Mouse (Mus musculus) kidney, adult 2 months (tissue): ENCODE measurements around the gene Acox2.

Source experiments
- CTCF ChIP-seq: fragments of 200-500 bp; conservative IDR thresholded peaks from 2 replicates; pipeline ENCODE4 v1.5.1; 2011; ENCODE audit warnings: low read depth, mild to moderate bottlenecking, control low read depth, low read length, moderate library complexity, mixed read lengths; ENCODE audit not compliant: insufficient read depth, insufficient read length
- POLR2A ChIP-seq: fragments of 200-500 bp; IDR thresholded peaks from one replicate; pipeline ENCODE4 v1.6.1; 2011; ENCODE audit warnings: low read depth, low read length, control low read depth

DNA sequence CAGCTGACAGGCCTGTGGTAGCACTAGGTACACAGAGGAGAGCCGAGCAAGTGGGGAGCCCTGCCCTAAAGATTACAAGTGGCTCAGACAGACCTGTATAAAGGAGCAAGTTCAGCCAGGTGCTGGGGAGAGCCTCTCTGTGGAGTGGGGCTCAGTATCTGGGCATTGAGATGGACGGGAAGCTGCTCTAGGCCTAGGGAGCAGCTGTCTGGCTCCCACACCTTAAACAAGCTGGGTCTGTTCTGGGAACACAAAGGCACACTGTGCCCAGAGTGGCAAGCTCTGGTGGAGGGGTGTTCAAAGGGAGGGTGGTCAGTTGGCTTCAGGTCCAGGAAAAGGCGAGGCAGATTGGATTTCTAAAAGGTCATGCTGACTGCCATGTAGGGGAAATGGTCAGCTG is 45.9 kb upstream of the Acox2 start:
- TF ChIP-seq CTCF, result no peak
- TF ChIP-seq POLR2A, result no peak
